Mouse (Mus musculus): ENCODE results near the gene A030005K14Rik. TPM values are rescaled to one million over a fixed set of nuclear protein-coding genes. Genes with fewer than 3 reads are reported as not detected.

A030005K14Rik gene
- polyA plus RNA-seq, 1 experiment from 2014 or later: not detected

DNA sequence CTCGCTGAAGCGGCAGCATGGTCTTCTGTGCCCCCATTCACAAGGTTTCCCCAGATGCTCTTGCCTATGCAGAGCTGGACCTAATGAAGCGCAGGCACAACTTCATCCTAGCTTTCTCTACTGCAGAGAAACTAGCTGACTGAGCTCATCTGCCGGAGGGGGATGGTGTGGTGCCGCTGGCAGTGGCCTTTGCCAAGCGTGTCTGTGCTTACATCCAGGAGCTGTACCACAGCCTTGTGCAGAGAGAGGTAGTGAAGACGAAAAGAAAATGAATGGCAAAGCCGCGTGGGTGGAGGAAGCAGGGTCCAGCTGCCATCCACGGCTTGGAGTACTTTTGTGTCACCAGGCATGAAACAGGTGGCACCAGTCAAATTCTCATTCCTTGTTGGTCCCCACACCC is 8.0 kb upstream of the A030005K14Rik start:
- H3K4me3 ChIP-seq (replicated peaks): no peak overlapping the region
- H3K9me3 ChIP-seq: no peaks in the 10 kb centered on the region
- H3K4me2 ChIP-seq: no peak overlapping the region
- H3K4me1 ChIP-seq: no peaks in the 10 kb centered on the region
- no peaks in the 10 kb centered on the region for H3K36me3 ChIP-seq
- H3K27ac ChIP-seq: no peak overlapping the region
- no peak overlapping the region for H3K9ac ChIP-seq
- no peak for ATAC-seq (ENCODE audit: insufficient read depth, low FRiP score, low read depth)
- 87% methylated on average over 10 of the region's 10 CpGs for WGBS
- no peaks in the 10 kb centered on the region for H3K27me3 ChIP-seq (replicated peaks)

DNA sequence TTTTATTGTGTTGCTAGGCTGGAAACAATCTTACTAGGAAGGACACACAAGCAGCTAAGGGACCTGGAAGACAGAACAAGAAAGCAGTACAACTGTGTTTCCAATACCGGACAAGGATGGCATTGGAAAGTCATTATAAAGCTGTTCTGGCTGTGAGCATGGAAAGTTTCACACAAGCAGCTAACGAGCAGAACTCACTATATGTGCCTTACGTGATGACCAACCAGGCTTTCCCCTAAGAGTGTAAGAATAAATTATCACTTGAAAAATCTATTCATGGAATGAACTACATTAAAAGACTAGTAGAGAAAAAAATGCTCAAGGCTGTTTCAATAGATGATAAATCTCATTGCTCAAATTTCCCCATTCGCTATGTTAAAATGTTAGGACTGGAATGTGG is 7.4 kb upstream of the A030005K14Rik start:
- WGBS: 83% methylated on average over 4 of the region's 4 CpGs
- H3K9ac ChIP-seq: no peak overlapping the region
- H3K27me3 ChIP-seq (replicated peaks): no peaks in the 10 kb centered on the region
- ATAC-seq (ENCODE audit: insufficient read depth, low FRiP score, low read depth): no peak
- H3K36me3 ChIP-seq: no peaks in the 10 kb centered on the region
- H3K9me3 ChIP-seq: no peaks in the 10 kb centered on the region
- no peak overlapping the region for H3K4me3 ChIP-seq (replicated peaks)
- H3K4me1 ChIP-seq: no peaks in the 10 kb centered on the region
- H3K4me2 ChIP-seq: no peak overlapping the region
- no peak overlapping the region for H3K27ac ChIP-seq

DNA sequence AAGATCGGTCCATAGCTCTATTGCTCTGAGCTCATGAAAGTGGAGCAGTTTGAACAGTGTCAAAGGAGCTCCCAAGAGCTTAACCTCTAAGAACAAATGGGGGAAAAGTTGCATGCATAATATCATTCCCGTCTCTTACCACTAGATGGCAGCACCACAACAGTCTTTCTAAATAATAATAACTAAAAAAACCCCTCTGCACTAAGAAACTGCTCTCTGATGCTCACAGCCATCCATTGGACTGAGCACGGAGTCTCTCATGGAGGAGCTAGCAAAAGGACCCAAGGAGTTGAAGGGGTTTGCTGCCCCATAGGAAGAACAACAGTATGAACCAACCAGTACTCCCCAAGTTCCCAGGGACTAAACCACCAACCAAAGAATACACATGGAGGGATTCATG is 5.7 kb upstream of the A030005K14Rik start:
- Histone ChIP-seq H3K27me3 (replicated peaks) (no peaks in the 10 kb centered on the region), H3K36me3 (no peaks in the 10 kb centered on the region), H3K4me2 (no peak overlapping the region), H3K4me3 (replicated peaks) (no peak overlapping the region), H3K9me3 (no peaks in the 10 kb centered on the region), H3K4me1 (no peaks in the 10 kb centered on the region), H3K27ac (no peak overlapping the region), H3K9ac (no peak overlapping the region)
- ATAC-seq (ENCODE audit: insufficient read depth, low FRiP score, low read depth): no peak
- 23% methylated on average over 3 of the region's 3 CpGs for WGBS

DNA sequence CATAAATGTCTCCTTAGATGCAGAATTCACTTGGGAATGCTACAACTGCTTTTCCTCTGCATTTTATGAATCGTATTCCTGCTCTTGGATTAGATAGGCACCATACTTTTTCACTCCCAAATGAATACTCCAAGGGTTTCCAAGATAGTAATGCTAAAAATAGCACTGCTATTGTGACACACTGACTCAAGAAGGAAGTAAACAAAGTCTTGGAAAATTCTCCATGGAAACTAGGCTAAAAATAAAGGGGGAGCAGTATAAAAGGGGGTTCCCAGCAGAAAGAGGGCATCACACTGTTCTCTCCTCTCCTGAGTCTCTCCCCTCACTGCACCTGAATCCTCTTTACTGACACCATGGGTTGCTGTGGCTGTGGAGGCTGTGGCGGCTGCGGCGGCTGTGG is 1.5 kb upstream of the A030005K14Rik start, which contains the start of gene Krtap28-13:
Gene Krtap28-13, plus strand, starts transcription at position 288 of the 400 bp plus-strand sequence.
- H3K4me1 ChIP-seq: no peaks in the 10 kb centered on the region
- H3K27ac ChIP-seq: no peak within 1 kb of the TSS
- H3K4me2 ChIP-seq: no peak within 1 kb of the TSS
- ATAC-seq (ENCODE audit: insufficient read depth, low FRiP score, low read depth): no peak
- H3K36me3 ChIP-seq: no peaks in the 10 kb centered on the region
- no peaks in the 10 kb centered on the region for H3K9me3 ChIP-seq
- H3K9ac ChIP-seq: no peak within 1 kb of the TSS
- H3K4me3 ChIP-seq (replicated peaks): no peak within 1 kb of the TSS
- no peaks in the 10 kb centered on the region for H3K27me3 ChIP-seq (replicated peaks)
- WGBS: 83% methylated on average over 4 of the region's 4 CpGs

DNA sequence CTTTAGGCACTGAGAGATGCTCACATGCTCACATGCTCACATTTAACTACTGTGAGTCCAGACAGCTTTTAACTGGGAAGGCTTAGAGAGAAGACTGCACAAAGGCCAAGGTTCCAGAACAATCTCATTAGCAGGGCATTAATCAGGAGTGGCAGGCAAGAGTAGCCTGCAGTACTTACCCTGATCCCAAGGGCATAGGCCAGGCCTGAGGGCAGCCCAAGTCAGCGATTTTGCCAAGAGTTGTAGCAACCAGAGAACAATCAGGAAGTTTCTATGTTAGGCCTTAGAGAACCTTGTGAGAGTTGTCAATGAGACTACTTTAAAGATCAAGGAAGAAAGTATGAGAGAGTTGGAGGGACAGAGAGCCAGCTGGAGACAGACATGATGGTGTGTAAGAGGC is 697 bp downstream of the A030005K14Rik start:
- H3K27me3 ChIP-seq (replicated peaks): no peaks in the 10 kb centered on the region
- H3K4me1 ChIP-seq: no peaks in the 10 kb centered on the region
- H3K27ac ChIP-seq: no peak overlapping the region
- H3K4me3 ChIP-seq (replicated peaks): no peak overlapping the region
- H3K9me3 ChIP-seq: no peaks in the 10 kb centered on the region
- no peak overlapping the region for H3K9ac ChIP-seq
- ATAC-seq (ENCODE audit: insufficient read depth, low FRiP score, low read depth): no peak
- H3K4me2 ChIP-seq: no peak overlapping the region
- H3K36me3 ChIP-seq: no peaks in the 10 kb centered on the region
- WGBS: 39% methylated on average over 1 of the region's 1 CpGs

DNA sequence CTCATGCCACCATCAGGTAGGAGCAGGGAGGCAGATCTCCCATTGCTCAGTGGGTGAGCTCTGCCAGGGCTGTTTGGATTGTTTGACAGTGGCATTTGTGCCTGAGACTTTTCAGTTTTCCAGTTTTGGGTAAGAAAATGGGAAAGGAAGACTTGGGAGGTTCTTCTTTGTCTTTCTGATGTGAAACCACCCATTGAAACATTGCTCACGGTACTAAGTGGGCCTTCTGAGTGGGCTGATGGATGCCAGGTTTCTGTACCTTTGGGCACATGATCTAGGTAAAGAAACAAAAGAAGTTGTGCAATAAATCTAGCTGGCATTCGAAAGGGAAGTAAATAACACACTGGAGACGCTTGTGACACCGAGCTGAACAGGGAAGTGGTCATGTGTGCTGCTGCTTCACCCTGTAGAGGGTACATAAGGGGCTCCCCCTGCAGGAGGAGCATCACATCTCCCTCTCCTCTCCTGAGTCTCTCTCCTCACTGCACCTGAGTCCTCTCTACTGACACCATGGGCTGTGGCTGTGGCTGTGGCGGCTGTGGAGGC is 14.2 kb downstream of the A030005K14Rik start, which contains the start of gene Gm47969:
Gene Gm47969, plus strand, starts transcription at position 51 of the 546 bp plus-strand sequence.
- Histone ChIP-seq H3K4me3 (replicated peaks) (no peak within 1 kb of the TSS), H3K9me3 (no peaks in the 10 kb centered on the region), H3K4me1 (no peaks in the 10 kb centered on the region), H3K27ac (no peak within 1 kb of the TSS), H3K36me3 (no peaks in the 10 kb centered on the region), H3K9ac (no peak within 1 kb of the TSS), H3K4me2 (no peak within 1 kb of the TSS), H3K27me3 (replicated peaks) (no peaks in the 10 kb centered on the region)
- ATAC-seq (ENCODE audit: insufficient read depth, low FRiP score, low read depth): no peak
- WGBS: 71% methylated on average over 5 of the region's 5 CpGs

DNA sequence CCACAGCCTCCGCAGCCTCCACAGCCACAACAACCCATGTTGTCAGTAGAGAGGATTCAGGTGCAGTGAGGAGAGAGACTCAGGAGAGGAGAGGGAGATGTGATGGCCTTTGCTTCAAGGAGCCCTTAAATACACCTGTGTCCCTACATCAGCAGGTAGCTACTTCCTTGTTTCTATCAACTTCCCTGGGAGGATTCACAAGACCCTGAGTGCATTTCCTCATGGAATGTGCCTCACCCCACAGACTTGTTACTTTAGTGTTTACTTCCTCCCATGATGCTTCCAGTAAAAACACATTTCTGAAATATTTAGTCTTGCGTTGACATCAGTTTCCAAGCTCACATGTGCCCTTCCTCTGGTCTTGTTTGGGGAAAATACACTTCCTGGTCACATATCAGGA is 16.8 kb downstream of the A030005K14Rik start, which contains the start of gene Krtap28-10:
Gene Krtap28-10, minus strand, starts transcription at position 101 of the 400 bp plus-strand sequence.
- 86% methylated on average over 2 of the region's 2 CpGs for WGBS
- H3K4me3 ChIP-seq (replicated peaks): no peak within 1 kb of the TSS
- no peak within 1 kb of the TSS for H3K27ac ChIP-seq
- no peaks in the 10 kb centered on the region for H3K9me3 ChIP-seq
- no peak within 1 kb of the TSS for H3K4me2 ChIP-seq
- no peaks in the 10 kb centered on the region for H3K4me1 ChIP-seq
- H3K36me3 ChIP-seq: no peaks in the 10 kb centered on the region
- ATAC-seq (ENCODE audit: insufficient read depth, low FRiP score, low read depth): no peak
- H3K9ac ChIP-seq: no peak within 1 kb of the TSS
- H3K27me3 ChIP-seq (replicated peaks): no peaks in the 10 kb centered on the region

DNA sequence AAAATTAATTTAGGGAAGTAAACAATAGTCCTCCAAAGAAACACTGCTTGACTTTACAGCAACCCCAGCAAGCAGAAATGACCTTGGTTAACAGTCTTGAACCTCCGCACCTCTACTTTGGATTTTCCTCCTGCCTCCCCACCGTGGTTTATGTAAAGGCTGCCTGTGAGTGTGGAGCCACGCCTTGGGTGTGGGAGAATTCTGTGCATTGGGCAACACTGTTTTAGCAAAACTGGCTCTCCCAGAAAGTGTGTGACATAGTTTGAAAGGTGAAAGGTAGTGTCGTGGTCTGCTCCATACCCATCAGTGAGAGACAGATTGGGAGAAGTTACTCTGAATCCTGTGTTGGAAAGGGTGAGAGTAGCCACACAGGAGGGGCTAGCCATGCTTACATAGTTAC is 20.1 kb downstream of the A030005K14Rik start:
- no peak overlapping the region for H3K4me2 ChIP-seq
- H3K4me3 ChIP-seq (replicated peaks): no peak overlapping the region
- H3K9ac ChIP-seq: no peak overlapping the region
- H3K4me1 ChIP-seq: no peaks in the 10 kb centered on the region
- H3K27ac ChIP-seq: no peak overlapping the region
- no peaks in the 10 kb centered on the region for H3K9me3 ChIP-seq
- peak; percentile 45; the same call in 1 of the 2 replicates for ATAC-seq (ENCODE audit: insufficient read depth, low FRiP score, low read depth)
- no peaks in the 10 kb centered on the region for H3K36me3 ChIP-seq
- H3K27me3 ChIP-seq (replicated peaks): no peaks in the 10 kb centered on the region
- WGBS: 61% methylated on average over 4 of the region's 4 CpGs

DNA sequence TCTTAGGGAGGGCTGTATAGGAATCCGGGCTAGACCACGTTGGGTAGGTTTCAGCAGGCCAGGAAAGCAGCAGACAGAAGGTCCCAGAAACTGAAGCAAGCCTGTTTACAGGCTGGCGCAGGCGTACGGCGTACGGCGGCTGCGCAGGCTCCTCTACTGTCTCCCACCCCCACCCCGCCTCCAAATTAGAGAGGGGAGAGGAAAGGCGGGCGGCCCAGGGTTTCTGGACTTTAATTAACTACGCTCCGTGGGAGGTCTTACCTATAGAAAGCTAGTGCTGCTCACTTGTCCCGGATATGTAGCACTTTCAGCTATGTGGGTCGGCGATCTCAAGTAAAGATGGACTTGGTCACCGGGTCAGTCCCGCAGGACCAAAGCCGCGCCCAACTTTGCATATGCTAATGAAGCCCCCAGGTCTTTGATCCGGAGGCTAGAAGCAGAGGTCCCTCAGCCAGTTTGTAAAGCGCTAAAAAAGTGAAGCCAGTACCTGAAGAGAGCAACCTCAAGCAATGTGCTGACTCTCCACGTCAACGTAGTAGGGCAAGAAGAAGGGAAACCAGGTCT is 21.0 kb downstream of the A030005K14Rik start, which contains the start of gene Slc19a3:
Gene Slc19a3, minus strand, starts transcription at position 340 of the 564 bp plus-strand sequence.
- no peaks in the 10 kb centered on the region for H3K27me3 ChIP-seq (replicated peaks)
- H3K4me3 ChIP-seq (replicated peaks): peak within 1 kb of the TSS; percentile 45
- 1% methylated on average over 25 of the region's 25 CpGs for WGBS
- H3K9me3 ChIP-seq: no peaks in the 10 kb centered on the region
- no peaks in the 10 kb centered on the region for H3K36me3 ChIP-seq
- peak; percentile 84 for ATAC-seq (ENCODE audit: insufficient read depth, low FRiP score, low read depth)
- peak within 1 kb of the TSS; percentile 70 for H3K4me2 ChIP-seq
- H3K27ac ChIP-seq: no peak within 1 kb of the TSS
- H3K4me1 ChIP-seq: no peaks in the 10 kb centered on the region
- H3K9ac ChIP-seq: peak within 1 kb of the TSS; percentile 35; the same call in 1 of the 2 replicates

DNA sequence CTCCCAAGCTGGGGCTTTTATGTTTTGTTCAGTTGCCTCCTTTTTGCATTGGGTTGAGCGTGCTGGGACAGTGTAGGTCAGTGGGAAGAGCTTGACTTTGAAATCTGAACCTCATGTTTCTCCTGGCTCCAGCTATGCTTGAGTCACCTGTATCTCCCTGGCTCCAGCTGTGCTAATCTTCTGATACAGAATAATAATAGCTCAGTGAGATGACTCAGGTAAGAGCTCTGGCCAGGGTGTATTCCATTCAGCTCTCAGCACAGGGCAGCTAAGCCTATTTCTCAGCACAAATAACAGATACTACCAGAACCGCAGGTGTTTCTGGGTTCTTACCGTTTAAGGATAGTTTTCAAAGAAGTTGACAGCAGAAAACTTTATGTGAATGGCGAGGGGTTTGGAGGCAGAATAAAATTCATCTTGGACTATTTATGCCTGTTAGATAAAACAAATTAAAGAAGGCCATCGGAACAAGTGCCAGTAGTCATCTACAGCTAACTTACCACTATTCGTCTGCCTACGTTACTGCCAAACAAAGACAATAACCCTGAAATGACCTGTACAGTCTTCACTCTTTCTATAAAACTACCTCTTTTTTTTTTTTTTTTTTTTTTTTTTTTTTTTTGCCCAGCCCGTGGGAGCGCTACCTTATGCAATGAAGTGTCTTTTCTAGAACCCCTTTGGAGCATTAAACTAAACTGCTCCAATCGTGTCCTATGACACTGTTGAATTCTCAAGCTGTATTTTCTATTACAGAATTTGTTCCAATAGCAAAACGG is 22.1 kb downstream of the A030005K14Rik start:
- no peaks in the 10 kb centered on the region for H3K36me3 ChIP-seq
- no peak overlapping the region for H3K27ac ChIP-seq
- no peak overlapping the region for H3K9ac ChIP-seq
- H3K4me2 ChIP-seq: peak overlapping the region; percentile 70; the same call in 1 of the 2 replicates
- no peak overlapping the region for H3K4me3 ChIP-seq (replicated peaks)
- ATAC-seq (ENCODE audit: insufficient read depth, low FRiP score, low read depth): no peak
- no peaks in the 10 kb centered on the region for H3K4me1 ChIP-seq
- WGBS: 72% methylated on average over 11 of the region's 11 CpGs
- no peaks in the 10 kb centered on the region for H3K9me3 ChIP-seq
- H3K27me3 ChIP-seq (replicated peaks): no peaks in the 10 kb centered on the region

DNA sequence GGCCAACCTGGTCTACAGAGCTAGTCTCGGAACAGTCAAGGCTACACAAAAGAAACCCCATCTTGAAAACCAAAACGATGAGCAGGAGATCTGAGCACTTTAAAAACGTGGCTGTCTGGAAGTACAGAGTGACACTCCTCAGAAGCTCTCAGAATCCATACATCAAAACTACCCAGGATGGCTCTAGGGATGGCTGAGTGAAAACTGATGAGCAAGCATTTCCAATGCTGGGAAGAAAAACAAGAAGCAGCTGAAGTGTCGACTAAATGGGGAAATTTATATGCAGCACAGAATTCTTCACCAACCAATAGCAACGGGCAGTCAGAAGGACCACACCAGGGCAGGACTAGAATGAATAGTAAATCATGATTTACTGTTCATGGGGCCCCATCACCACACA is 24.7 kb downstream of the A030005K14Rik start:
- no peak overlapping the region for H3K27ac ChIP-seq
- no peak overlapping the region for H3K9ac ChIP-seq
- no peaks in the 10 kb centered on the region for H3K9me3 ChIP-seq
- no peak overlapping the region for H3K4me2 ChIP-seq
- H3K36me3 ChIP-seq: no peaks in the 10 kb centered on the region
- H3K4me3 ChIP-seq (replicated peaks): no peak overlapping the region
- no peaks in the 10 kb centered on the region for H3K4me1 ChIP-seq
- ATAC-seq (ENCODE audit: insufficient read depth, low FRiP score, low read depth): no peak
- WGBS: 70% methylated on average over 5 of the region's 5 CpGs
- no peaks in the 10 kb centered on the region for H3K27me3 ChIP-seq (replicated peaks)

DNA sequence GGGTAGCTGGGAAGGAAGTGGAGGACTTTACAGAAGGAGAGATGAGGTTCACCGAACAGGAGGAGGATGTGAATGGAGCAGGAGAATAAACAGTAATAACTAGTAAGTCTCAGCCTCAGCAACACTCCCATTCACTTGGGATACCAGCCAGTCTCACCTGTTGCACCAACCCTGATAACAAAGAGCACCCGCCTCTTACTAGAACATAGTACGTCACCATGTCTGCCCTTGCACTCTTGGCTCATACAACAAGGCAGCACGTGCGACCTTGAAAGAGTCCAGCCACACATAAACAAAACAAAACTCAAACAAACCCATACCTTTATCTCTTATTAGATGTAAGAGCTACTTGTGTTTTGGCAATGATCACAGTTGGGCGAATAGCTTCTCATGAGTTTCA is 26.7 kb downstream of the A030005K14Rik start:
- Histone ChIP-seq H3K9me3 (no peaks in the 10 kb centered on the region), H3K4me2 (no peak overlapping the region), H3K36me3 (no peaks in the 10 kb centered on the region), H3K4me3 (replicated peaks) (no peak overlapping the region), H3K27me3 (replicated peaks) (no peaks in the 10 kb centered on the region), H3K9ac (no peak overlapping the region), H3K4me1 (no peaks in the 10 kb centered on the region), H3K27ac (no peak overlapping the region)
- no peak for ATAC-seq (ENCODE audit: insufficient read depth, low FRiP score, low read depth)
- WGBS: 75% methylated on average over 6 of the region's 6 CpGs
